ENCODE assay signal across 8 mouse cellular contexts in the genomic region with DNA sequence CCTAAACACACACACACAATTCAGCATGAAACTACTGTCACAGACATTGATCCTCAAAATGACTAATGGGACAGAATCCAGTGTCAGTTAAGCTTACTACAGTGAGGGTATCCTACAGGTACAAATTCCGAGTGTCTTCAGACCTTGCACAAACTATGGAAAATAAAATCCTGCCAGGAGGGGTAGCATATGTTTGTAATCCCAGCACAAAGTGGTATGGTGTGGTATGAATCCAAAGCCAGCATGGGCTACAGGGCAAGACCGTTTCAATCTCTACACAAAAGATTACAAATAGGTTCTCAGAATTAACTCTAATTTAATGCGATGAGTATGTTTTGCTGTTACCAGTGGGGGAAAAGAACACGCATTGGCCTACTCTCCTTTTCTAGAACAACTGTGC. TPM values are rescaled to one million over a fixed set of nuclear protein-coding genes. Genes with fewer than 3 reads are reported as not detected.
DNase-seq lines count a peak whose midpoint lies in the region; ATAC-seq and TF ChIP-seq lines count a peak whose summit lies in the region.

TSS of gene Tesk1 (plus strand) at position 301 of the 400 bp plus-strand sequence.

- H3K36me3 ChIP-seq in ES-Bruce4 (ENCODE audit: control insufficient read depth, insufficient read depth, low read length, poor library complexity, severe bottlenecking), result 0 out of 2 replicates have a peak, but pooled peaks cover 1% of the 10 kb centered on the region
- peaks cover 3% of the 10 kb centered on the region; the same call in 1 of the 2 replicates for H3K36me3 ChIP-seq in forebrain, embryonic 16.5 days (ENCODE audit: control insufficient read depth, insufficient read depth)
- peaks cover 17% of the 10 kb centered on the region for H3K36me3 ChIP-seq in hindbrain, embryonic 15.5 days
- H3K36me3 ChIP-seq in macrophage (ENCODE audit: inconsistent target), result peaks cover 14% of the 10 kb centered on the region

- peaks cover 2% of the 10 kb centered on the region for H3K4me1 ChIP-seq in ES-Bruce4 (ENCODE audit: control insufficient read depth, insufficient read depth, low read length)
- peaks cover 14% of the 10 kb centered on the region for H3K4me1 ChIP-seq in forebrain, embryonic 16.5 days (replicated peaks; ENCODE audit: control insufficient read depth, insufficient read depth, low read length)
- H3K4me1 ChIP-seq in hindbrain, embryonic 15.5 days (replicated peaks), result peaks cover 18% of the 10 kb centered on the region

- peak; percentile 65 for DNase-seq in cerebellum, adult 9-10 months
- DNase-seq in cerebellum, postnatal 25 days, result no peak
- no peak for DNase-seq in cerebellum, postnatal 4 days (ENCODE audit: low spot score in 2 of 2)
- DNase-seq in thymus, postnatal 36 days, result no peak

- peak within 1 kb of the TSS; percentile 72 for H3K4me3 ChIP-seq in ES-Bruce4 (ENCODE audit: low read depth, low read length)
- peak within 1 kb of the TSS; percentile 90 for H3K4me3 ChIP-seq in forebrain, embryonic 16.5 days (replicated peaks; ENCODE audit: low read length)
- peak within 1 kb of the TSS; percentile 75 for H3K4me3 ChIP-seq in hindbrain, embryonic 15.5 days
- H3K4me3 ChIP-seq in macrophage (ENCODE audit: inconsistent target), result peak within 1 kb of the TSS; percentile 66

- H3K79me2 ChIP-seq in macrophage (ENCODE audit: inconsistent target), result peaks cover 15% of the 10 kb centered on the region

- TF ChIP-seq POLR2A in ES-Bruce4 (IDR thresholded peaks at IDR 0.05; ENCODE audit: insufficient read depth, low read length), result no peak

- TF ChIP-seq EP300 in ES-Bruce4 (IDR thresholded peaks at IDR 0.05; ENCODE audit: insufficient read depth, low read depth, low read length), result no peak

- no peaks in the 10 kb centered on the region for H3K9me3 ChIP-seq in ES-Bruce4 (replicated peaks; ENCODE audit: control insufficient read depth, insufficient read depth, low read length, poor library complexity, severe bottlenecking)
- no peaks in the 10 kb centered on the region for H3K9me3 ChIP-seq in forebrain, embryonic 16.5 days (ENCODE audit: control insufficient read depth, low read length)
- H3K9me3 ChIP-seq in hindbrain, embryonic 15.5 days, result no peaks in the 10 kb centered on the region

- H3K9ac ChIP-seq in ES-Bruce4 (ENCODE audit: low read depth, poor library complexity, severe bottlenecking), result peak within 1 kb of the TSS; percentile 94
- H3K9ac ChIP-seq in forebrain, embryonic 16.5 days (replicated peaks; ENCODE audit: low read depth, low read length), result peak within 1 kb of the TSS; percentile 95
- peak within 1 kb of the TSS; percentile 96 for H3K9ac ChIP-seq in hindbrain, embryonic 15.5 days

- peak; percentile 2; the same call in 1 of the 2 replicates for ATAC-seq in forebrain, embryonic 16.5 days
- ATAC-seq in hindbrain, embryonic 15.5 days (ENCODE audit: low FRiP score, low read depth), result peak; percentile 1; the same call in 1 of the 2 replicates

- TF ChIP-seq CTCF in ES-Bruce4 (IDR thresholded peaks at IDR 0.05; ENCODE audit: low read depth, low read length), result no peak

- no peaks in the 10 kb centered on the region for H3K27me3 ChIP-seq in ES-Bruce4 (ENCODE audit: control insufficient read depth, insufficient read depth, low read length, poor library complexity, severe bottlenecking)
- H3K27me3 ChIP-seq in forebrain, embryonic 16.5 days (replicated peaks; ENCODE audit: control insufficient read depth, insufficient read depth, low read length), result no peaks in the 10 kb centered on the region
- no peaks in the 10 kb centered on the region for H3K27me3 ChIP-seq in hindbrain, embryonic 15.5 days

- 21% methylated on average over 4 of the region's 4 CpGs for WGBS in forebrain, embryonic 16.5 days
- WGBS in hindbrain, embryonic 15.5 days, result 26% methylated on average over 4 of the region's 4 CpGs
- WGBS in macrophage (ENCODE audit: missing documents), result 41% methylated on average over 4 of the region's 4 CpGs

- H3K27ac ChIP-seq in ES-Bruce4 (ENCODE audit: insufficient read depth, low read length), result peak within 1 kb of the TSS; percentile 2; the same call in 1 of the 2 replicates
- H3K27ac ChIP-seq in forebrain, embryonic 16.5 days (ENCODE audit: low read length), result peak within 1 kb of the TSS; percentile 95
- peak within 1 kb of the TSS; percentile 96 for H3K27ac ChIP-seq in hindbrain, embryonic 15.5 days (replicated peaks)
- peak within 1 kb of the TSS; percentile 55 for H3K27ac ChIP-seq in macrophage

- peak within 1 kb of the TSS; percentile 93 for H3K4me2 ChIP-seq in forebrain, embryonic 16.5 days (ENCODE audit: low read length)
- peak within 1 kb of the TSS; percentile 85 for H3K4me2 ChIP-seq in hindbrain, embryonic 15.5 days

RNA-seq across cellular contexts. Expression of gene Tesk1, which starts in this region (rescaled TPM):
- 12.6 and 14.9 TPM in 2 replicates for polyA plus RNA-seq in ES-Bruce4 (2011; ENCODE audit: insufficient read depth, insufficient read length, low read depth, missing spikeins)
- polyA plus RNA-seq in forebrain, embryonic 16.5 days (2015; fragmentation: Nextera tagmentation; extraction: Ambion mirVana), result 7.5 and 8.6 TPM in 2 replicates
- polyA plus RNA-seq in hindbrain, embryonic 15.5 days (2015; fragmentation: Nextera tagmentation; extraction: Ambion mirVana), result 16.2 and 16.8 TPM in 2 replicates
- total RNA-seq in macrophage (2018; cell fraction: chromatin; rRNA removed), result 10 to 100 TPM in 25 of 26 experiments, 1 to 10 TPM in 1; 6.5 to 65.0 (median 35.2) TPM
- total RNA-seq in macrophage (2018; cell fraction: cytosol; rRNA removed), result 10 to 100 TPM; 33.5 to 59.0 (median 44.7) TPM
- total RNA-seq in macrophage (2018; cell fraction: nucleus; rRNA removed), result 10 to 100 TPM; 20.1 to 53.9 (median 36.3) TPM
- polyA plus RNA-seq in macrophage (2018), result 40.0 to 51.6 TPM (median 50.0 TPM) in 3 replicates

Comparison
In these comparisons a context has a peak if more than half of its experiments do, and no peak if none do; other contexts are left out.
1. H3K27ac ChIP-seq: peak in every context shown above with its lines; median percentile 96 in hindbrain, embryonic 15.5 days; 95 in forebrain, embryonic 16.5 days; 55 in macrophage; 2 in ES-Bruce4.